Mouse (Mus musculus): ENCODE data around the gene Ltf.

The Ltf gene

DNA sequence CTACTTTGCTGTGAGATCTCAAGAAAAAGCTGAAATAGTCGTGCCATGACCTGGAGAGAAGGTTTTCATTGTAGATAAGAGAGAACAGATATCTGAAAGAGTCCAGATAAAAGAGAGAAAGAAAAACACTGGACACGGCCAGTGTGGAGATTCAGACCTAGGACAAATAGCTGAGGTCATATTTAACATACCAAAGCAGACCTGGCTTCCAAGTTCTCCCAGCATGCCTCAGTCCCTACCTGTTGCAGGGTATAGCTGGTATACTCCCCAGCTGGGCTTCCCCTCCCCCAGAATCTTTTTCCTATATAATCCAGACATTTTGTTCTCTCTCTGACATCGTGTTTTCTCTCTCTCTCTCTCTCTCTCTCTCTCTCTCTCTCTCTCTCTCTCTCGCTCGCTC, 68.9 kb downstream of the Ltf start:
- DNase-seq (ENCODE audit: low spot score): no peak

DNA sequence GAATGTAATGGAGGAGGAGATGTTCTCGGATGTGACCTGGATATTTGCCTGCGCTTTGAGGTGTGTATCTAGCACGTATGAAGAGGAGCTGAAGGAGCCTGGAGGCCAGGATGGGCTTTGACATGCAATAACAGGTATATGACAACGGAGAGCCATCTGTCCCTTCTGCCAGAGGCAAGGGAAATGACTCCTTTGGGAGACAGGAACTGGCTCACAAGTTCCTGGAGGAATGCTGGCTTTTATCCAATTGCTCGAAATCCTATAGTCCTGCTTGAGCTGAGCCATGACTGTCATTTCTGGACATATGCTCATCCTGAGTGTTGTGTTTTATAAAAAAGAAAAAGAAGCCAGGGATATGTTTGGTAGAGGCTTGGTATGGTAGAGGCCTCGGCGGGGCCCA, 69.8 kb downstream of the Ltf start:
- DNase-seq (ENCODE audit: low spot score): no peak

Data from ovary, postnatal 10 days (tissue).